In the genomic region with DNA sequence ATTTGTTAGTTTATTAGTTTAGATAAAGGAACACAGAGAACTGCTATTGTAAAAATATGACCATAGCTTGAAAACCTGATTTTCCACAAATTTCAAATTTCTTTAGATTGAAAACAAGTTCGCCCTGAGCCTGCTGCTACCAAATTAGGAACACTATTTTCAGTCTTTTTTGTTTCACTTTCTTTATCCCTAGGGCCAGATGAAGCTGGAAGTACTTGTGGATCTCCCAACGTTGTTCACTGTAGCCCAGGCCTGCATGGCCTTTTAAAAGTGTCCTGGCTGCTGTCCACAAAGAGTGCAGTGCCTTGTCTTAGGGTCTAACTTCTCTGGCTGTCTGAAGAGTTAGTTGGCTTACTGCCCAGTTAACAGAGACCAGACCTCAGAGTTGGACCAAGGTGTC, we compare ENCODE assay signal across 17 mouse cellular contexts.
"Had no signal": no experiment of that assay in that cellular context is flagged by ENCODE, and none has a peak within 500 bp of the region (broad histone marks: within the 10 kb centered on the region; RNA-seq: fewer than 3 reads in every experiment).

No protein-coding gene starts in this region.

- H3K9me3 ChIP-seq: kidney, embryonic 15.5 days; limb, embryonic 12.5 days; liver, embryonic 13.5 days; midbrain, embryonic 12.5 days; midbrain, embryonic 15.5 days; neural tube, embryonic 13.5 days had no signal

- H3K4me3 ChIP-seq: kidney, embryonic 15.5 days; left cerebral cortex, adult 2 months; limb, embryonic 12.5 days; liver, embryonic 13.5 days; midbrain, embryonic 12.5 days; midbrain, embryonic 15.5 days; myocyte; neural tube, embryonic 13.5 days had no signal

- H3K36me3 ChIP-seq: kidney, embryonic 15.5 days; limb, embryonic 12.5 days; liver, embryonic 13.5 days; midbrain, embryonic 12.5 days; midbrain, embryonic 15.5 days; neural tube, embryonic 13.5 days had no signal

- H3K4me1 ChIP-seq: kidney, embryonic 15.5 days; liver, embryonic 13.5 days; midbrain, embryonic 12.5 days; midbrain, embryonic 15.5 days; neural tube, embryonic 13.5 days had no signal

- ATAC-seq: inflammation-experienced regulatory T-cells, adult 6 months; midbrain, embryonic 15.5 days had no signal

- H3K4me2 ChIP-seq: kidney, embryonic 15.5 days; limb, embryonic 12.5 days; liver, embryonic 13.5 days; midbrain, embryonic 12.5 days; midbrain, embryonic 15.5 days; neural tube, embryonic 13.5 days had no signal

- DNase-seq: kidney, postnatal 10 days; layer of hippocampus, postnatal 36 days; liver; liver, embryonic 13.5 days; lung, postnatal 14 days; lung, postnatal 4 days; right cerebral cortex, postnatal 4 days; thymus, adult 18-20 months; thymus, postnatal 36 days had no signal

- H3K9ac ChIP-seq: kidney, embryonic 15.5 days; limb, embryonic 12.5 days; liver, embryonic 13.5 days; midbrain, embryonic 12.5 days; midbrain, embryonic 15.5 days; neural tube, embryonic 13.5 days had no signal

- H3K27me3 ChIP-seq: kidney, embryonic 15.5 days; limb, embryonic 12.5 days; liver, embryonic 13.5 days; midbrain, embryonic 12.5 days; midbrain, embryonic 15.5 days; neural tube, embryonic 13.5 days had no signal

- H3K27ac ChIP-seq: kidney, embryonic 15.5 days; left cerebral cortex, adult 2 months; limb, embryonic 12.5 days; liver, embryonic 13.5 days; midbrain, embryonic 12.5 days; midbrain, embryonic 15.5 days; neural tube, embryonic 13.5 days had no signal
